ENCODE assay signal across 8 mouse cellular contexts in the genomic region with DNA sequence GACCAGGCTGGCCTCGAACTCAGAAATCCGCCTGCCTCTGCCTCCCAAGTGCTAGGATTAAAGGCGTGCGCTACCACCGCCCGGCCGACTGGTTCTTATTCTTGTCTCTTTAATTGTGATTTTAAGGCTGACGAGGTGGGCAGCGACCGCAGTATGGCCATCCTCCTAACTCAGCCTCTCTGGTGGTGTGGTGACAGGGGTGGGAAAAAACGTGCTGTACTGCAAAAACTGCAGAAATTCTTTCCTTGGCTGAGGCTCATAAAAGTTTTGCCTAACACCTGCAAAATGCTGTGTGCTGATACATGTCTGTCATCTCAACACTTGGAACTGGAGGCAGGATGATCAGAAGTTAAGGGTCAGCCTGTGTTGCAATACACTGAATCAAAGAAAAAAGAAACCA. TPM values are rescaled to one million over a fixed set of nuclear protein-coding genes. Genes with fewer than 3 reads are reported as not detected.
DNase-seq lines count a peak whose midpoint lies in the region; ATAC-seq and TF ChIP-seq lines count a peak whose summit lies in the region.

No protein-coding gene starts in this region.

- DNase-seq in kidney, adult 9 months, result peak; percentile 45
- DNase-seq in kidney, postnatal 10 days, result no peak
- DNase-seq in MEL (ENCODE audit: low read depth, low spot score) (no peak), MN1 (ENCODE audit: low spot score) (no peak)
- DNase-seq in forebrain, postnatal 0 days, result peak; percentile 35
- DNase-seq in lung, postnatal 36 days, result peak; percentile 35
- DNase-seq in thymus, postnatal 10 days (ENCODE audit: low spot score in 2 of 2), result no peak
- DNase-seq in T-cell, adult 2 months (ENCODE audit: low spot score), result no peak

- peak overlapping the region; percentile 56 for H3K27ac ChIP-seq in MEL (ENCODE audit: control insufficient read depth, low read depth, low read length)
- peak overlapping the region; percentile 92 for H3K27ac ChIP-seq in forebrain, postnatal 0 days (ENCODE audit: low read depth, low read length)

- no peak for TF ChIP-seq POLR2A in MEL (IDR thresholded peaks at IDR 0.05; ENCODE audit: control insufficient read depth in 1 of 2, insufficient read depth in 1 of 2, low read depth in 1 of 2, low read length in 2 of 2, poor library complexity in 1 of 2)

- no peak for TF ChIP-seq RAD21 in MEL (IDR thresholded peaks at IDR 0.05; ENCODE audit: low read depth, low read length)

- no peaks in the 10 kb centered on the region for H3K27me3 ChIP-seq in MEL (ENCODE audit: control insufficient read depth in 1 of 2, insufficient read depth in 2 of 2, low read length in 2 of 2)
- no peaks in the 10 kb centered on the region for H3K27me3 ChIP-seq in forebrain, postnatal 0 days (ENCODE audit: insufficient read depth, low read length)

- H3K79me2 ChIP-seq in MEL (ENCODE audit: control insufficient read depth, insufficient read depth, low read length, poor library complexity), result peaks cover 8% of the 10 kb centered on the region; the same call in 1 of the 2 replicates

- peaks cover 0 to 12% of the 10 kb centered on the region in 2 experiments; a peak in 2 of 4 replicates for H3K36me3 ChIP-seq in MEL (ENCODE audit: control insufficient read depth in 1 of 2, insufficient read depth in 2 of 2, low read length in 2 of 2)
- peaks cover 27% of the 10 kb centered on the region for H3K36me3 ChIP-seq in forebrain, postnatal 0 days (ENCODE audit: insufficient read depth)

- no peaks in the 10 kb centered on the region for H3K9me3 ChIP-seq in MEL (replicated peaks; ENCODE audit: insufficient read depth, low read length)
- no peaks in the 10 kb centered on the region for H3K9me3 ChIP-seq in forebrain, postnatal 0 days (ENCODE audit: low read length)

- 7% methylated on average over 11 of the region's 11 CpGs for WGBS in forebrain, postnatal 0 days

- H3K4me1 ChIP-seq in MEL (ENCODE audit: control insufficient read depth in 1 of 2, insufficient read depth in 2 of 2, low read length in 2 of 2), result peaks cover 0 to 11% of the 10 kb centered on the region in 2 experiments; a peak in 1 of 4 replicates
- peaks cover 6% of the 10 kb centered on the region for H3K4me1 ChIP-seq in forebrain, postnatal 0 days (ENCODE audit: insufficient read depth)

- peak overlapping the region; percentile 68 for H3K9ac ChIP-seq in MEL (ENCODE audit: control insufficient read depth, low read depth, low read length, poor library complexity, severe bottlenecking)
- no peak overlapping the region for H3K9ac ChIP-seq in forebrain, postnatal 0 days

- peak overlapping the region; percentile 47 to 85 for H3K4me3 ChIP-seq in MEL (ENCODE audit: control insufficient read depth in 1 of 2, insufficient read depth in 1 of 2, low read depth in 2 of 2, low read length in 2 of 2)
- peak overlapping the region; percentile 47 for H3K4me3 ChIP-seq in forebrain, postnatal 0 days (ENCODE audit: low read depth, low read length)

- no peak for ATAC-seq in forebrain, postnatal 0 days

- H3K4me2 ChIP-seq in forebrain, postnatal 0 days (ENCODE audit: low read depth), result peak overlapping the region; percentile 61

- no peak for TF ChIP-seq CTCF in MEL (IDR thresholded peaks at IDR 0.05 in 2 of 3, conservative IDR thresholded peaks at IDR 0.05 in 1 of 3; ENCODE audit: control insufficient read depth in 1 of 3, insufficient read depth in 1 of 3, low read depth in 2 of 3, low read length in 3 of 3, poor library complexity in 1 of 3, severe bottlenecking in 1 of 3)
- TF ChIP-seq CTCF in forebrain, postnatal 0 days (IDR thresholded peaks at IDR 0.05; ENCODE audit: low read depth), result no peak

- TF ChIP-seq EP300 in MEL (IDR thresholded peaks at IDR 0.05; ENCODE audit: low read depth in 1 of 2, low read length in 2 of 2), result no peak

TF ChIP-seq in MEL, 35 proteins besides CTCF, POLR2A, EP300 and RAD21:
- no peak for TF ChIP-seq NRF1 (IDR thresholded peaks at IDR 0.05; ENCODE audit: insufficient read depth, low read depth, low read length, poor library complexity, severe bottlenecking)
- TF ChIP-seq GABPA (IDR thresholded peaks at IDR 0.05; ENCODE audit: low read depth, low read length), result no peak
- no peak for TF ChIP-seq MYC (IDR thresholded peaks at IDR 0.05; ENCODE audit: low read depth, low read length)
- no peak for TF ChIP-seq E2F4 (IDR thresholded peaks at IDR 0.05; ENCODE audit: borderline replicate concordance, low read depth, low read length)
- no peak for TF ChIP-seq HCFC1 (IDR thresholded peaks at IDR 0.05; ENCODE audit: low read depth, low read length)
- TF ChIP-seq USF2 (IDR thresholded peaks at IDR 0.05; ENCODE audit: borderline replicate concordance in 1 of 2, insufficient read depth in 1 of 2, low read depth in 1 of 2, low read length in 2 of 2), result no peak
- no peak for TF ChIP-seq UBTF (IDR thresholded peaks at IDR 0.05; ENCODE audit: borderline replicate concordance, insufficient read depth, low read depth, low read length)
- TF ChIP-seq BHLHE40 (IDR thresholded peaks at IDR 0.05; ENCODE audit: borderline replicate concordance, low read depth, low read length), result peak; percentile 46; the same call in 1 of the 2 replicates
- TF ChIP-seq ZNF384 (IDR thresholded peaks at IDR 0.05; ENCODE audit: low read depth, low read length), result peak; percentile 77
- no peak for TF ChIP-seq MXI1 (IDR thresholded peaks at IDR 0.05; ENCODE audit: low read depth, low read length)
TF ChIP-seq in MEL: peak in this region for 2.

RNA-seq across cellular contexts. Expression of gene 1600002K03Rik, which starts 0.6 kb away (rescaled TPM):
- 16.9 and 17.7 TPM in 2 replicates for total RNA-seq in MEL (2012; rRNA removed)
- polyA plus RNA-seq in MEL (2012; ENCODE audit: insufficient read depth in 1 of 2, insufficient read length in 2 of 2, low read depth in 1 of 2, low replicate concordance in 2 of 2, missing spikeins in 1 of 2), result 10 to 100 TPM in 1 of 2 experiments, not detected in 1; 11.4 TPM
- 4.2 and 5.0 TPM in 2 replicates for total RNA-seq in forebrain, postnatal 0 days (2014; rRNA removed)
- 5.0 and 6.0 TPM in 2 replicates for polyA plus RNA-seq in forebrain, postnatal 0 days (2015; fragmentation: Nextera tagmentation; extraction: Ambion mirVana)

RNA-seq across cellular contexts. Expression of gene Efna2, which starts 5.9 kb away (rescaled TPM):
- total RNA-seq in MEL (2012; rRNA removed), result 0.12 TPM in 1 of 2 replicates, not detected in the other
- polyA plus RNA-seq in MEL (2012; ENCODE audit: insufficient read depth in 1 of 2, insufficient read length in 2 of 2, low read depth in 1 of 2, low replicate concordance in 2 of 2, missing spikeins in 1 of 2), result 1 to 10 TPM in 1 of 2 experiments, not detected in 1; 2.8 TPM
- total RNA-seq in forebrain, postnatal 0 days (2014; rRNA removed), result 29.0 and 30.9 TPM in 2 replicates
- polyA plus RNA-seq in forebrain, postnatal 0 days (2015; fragmentation: Nextera tagmentation; extraction: Ambion mirVana), result 30.6 and 31.3 TPM in 2 replicates

RNA-seq across cellular contexts. Expression of gene Cirbp, which starts 7.6 kb away (rescaled TPM):
- total RNA-seq in MEL (2012; rRNA removed), result 21.2 and 27.2 TPM in 2 replicates
- 10 to 100 TPM in 1 of 2 experiments, not detected in 1; 56.6 TPM for polyA plus RNA-seq in MEL (2012; ENCODE audit: insufficient read depth in 1 of 2, insufficient read length in 2 of 2, low read depth in 1 of 2, low replicate concordance in 2 of 2, missing spikeins in 1 of 2)
- total RNA-seq in forebrain, postnatal 0 days (2014; rRNA removed), result 345 and 424 TPM in 2 replicates
- 834 and 838 TPM in 2 replicates for polyA plus RNA-seq in forebrain, postnatal 0 days (2015; fragmentation: Nextera tagmentation; extraction: Ambion mirVana)

RNA-seq across cellular contexts. Expression of gene Midn, which starts 25.3 kb away (rescaled TPM):
- total RNA-seq in MEL (2012; rRNA removed), result 8.1 and 8.3 TPM in 2 replicates
- 10 to 100 TPM in 1 of 2 experiments, not detected in 1; 26.7 TPM for polyA plus RNA-seq in MEL (2012; ENCODE audit: insufficient read depth in 1 of 2, insufficient read length in 2 of 2, low read depth in 1 of 2, low replicate concordance in 2 of 2, missing spikeins in 1 of 2)
- 91.5 and 120 TPM in 2 replicates for total RNA-seq in forebrain, postnatal 0 days (2014; rRNA removed)
- polyA plus RNA-seq in forebrain, postnatal 0 days (2015; fragmentation: Nextera tagmentation; extraction: Ambion mirVana), result 19.3 and 21.3 TPM in 2 replicates

RNA-seq across cellular contexts. Expression of gene Cbarp, which starts 32.7 kb away (rescaled TPM):
- 4.8 and 6.8 TPM in 2 replicates for total RNA-seq in MEL (2012; rRNA removed)
- polyA plus RNA-seq in MEL (2012; ENCODE audit: insufficient read depth in 1 of 2, insufficient read length in 2 of 2, low read depth in 1 of 2, low replicate concordance in 2 of 2, missing spikeins in 1 of 2), result 10 to 100 TPM in 1 of 2 experiments, not detected in 1; 19.3 TPM
- total RNA-seq in forebrain, postnatal 0 days (2014; rRNA removed), result 114 and 151 TPM in 2 replicates
- polyA plus RNA-seq in forebrain, postnatal 0 days (2015; fragmentation: Nextera tagmentation; extraction: Ambion mirVana), result 57.5 and 68.2 TPM in 2 replicates

Comparison
In these comparisons a context has a peak if more than half of its experiments do, and no peak if none do; other contexts are left out.
1. DNase-seq: peak in kidney, adult 9 months (single experiment), forebrain, postnatal 0 days (single experiment) and lung, postnatal 36 days (single experiment); none in kidney, postnatal 10 days (single experiment), MEL (single experiment), thymus, postnatal 10 days (0 of 2), T-cell, adult 2 months (single experiment) and MN1 (single experiment).
2. RNA of gene Efna2, which starts 5.9 kb away (total RNA-seq): 29.0 to 30.9 TPM in forebrain, postnatal 0 days; 0.12 TPM in MEL; every median in the first group is over 10 times any median in the second.
3. RNA of gene Cirbp, which starts 7.6 kb away (total RNA-seq): 345 to 424 TPM in forebrain, postnatal 0 days; 21.2 to 27.2 TPM in MEL; every median in the first group is over 10 times any median in the second.